Mouse (Mus musculus) hindbrain, embryonic 11.5 days (tissue): Measurements from ENCODE around the gene Pou2f2. TPM values are rescaled to one million over a fixed set of nuclear protein-coding genes. Genes with fewer than 3 reads are reported as not detected.
A peak's percentile ranks its signal among the peaks of the same experiment; 100 is the strongest.

Experiments used
- ATAC-seq: fragments of 200-750 bp; cut with Nextera tagmentation; 2 replicates; pipeline ENCODE4 v1.8.0; 2017; ENCODE audit warnings: mild to moderate bottlenecking, moderate TSS enrichment, moderate library complexity; ENCODE audit not compliant: low FRiP score
- DNase-seq: peaks from one replicate; pipeline ENCODE4 v3.0.0-alpha.2; 2015; ENCODE audit warnings: low spot score
- H3K27ac ChIP-seq: fragments of 300-500 bp; sonication (generic); 2 replicates; pipeline ENCODE4 v1.5.1; 2014; ENCODE audit warnings: mild to moderate bottlenecking, low read depth, low read length
- H3K27me3 ChIP-seq: fragments of 300-500 bp; sonication (generic); 2 replicates; pipeline ENCODE4 v1.6.1; 2014; ENCODE audit warnings: mild to moderate bottlenecking, low read length, moderate library complexity, mixed read lengths; ENCODE audit not compliant: control insufficient read depth, insufficient read depth
- H3K36me3 ChIP-seq: fragments of 300-500 bp; sonication (generic); 2 replicates; pipeline ENCODE4 v1.6.1; 2014; ENCODE audit warnings: mild to moderate bottlenecking, low read length, moderate library complexity, mixed read lengths; ENCODE audit not compliant: control insufficient read depth, insufficient read depth
- H3K4me1 ChIP-seq: fragments of 300-500 bp; sonication (generic); replicated peaks from 2 replicates; pipeline ENCODE4 v1.6.1; 2014; ENCODE audit warnings: low read length, mixed read lengths; ENCODE audit not compliant: control insufficient read depth, insufficient read depth
- H3K4me2 ChIP-seq: fragments of 300-500 bp; sonication (generic); replicated peaks from 2 replicates; pipeline ENCODE4 v1.6.1; 2014; ENCODE audit warnings: mild to moderate bottlenecking, low read depth, low read length
- H3K4me3 ChIP-seq: fragments of 300-500 bp; sonication (generic); 2 replicates; pipeline ENCODE4 v1.5.1; 2014; ENCODE audit warnings: low read depth, low read length
- H3K9ac ChIP-seq: fragments of 300-500 bp; sonication (generic); 2 replicates; pipeline ENCODE4 v1.6.1; 2014; ENCODE audit warnings: low read depth, low read length
- H3K9me3 ChIP-seq: fragments of 300-500 bp; sonication (generic); 2 replicates; pipeline ENCODE4 v1.6.1; 2016; ENCODE audit warnings: low read length; ENCODE audit not compliant: control insufficient read depth
- WGBS: fragments of 180-500 bp; shearing (Covaris S2); extraction: QIAGEN DNeasy Blood & Tissue Kit; methylation state at CpG from one replicate; pipeline ENCODE4 v1.1.7; 2014; 5-methylcytosine and 5-hydroxymethylcytosine counted together
- polyA plus RNA-seq: library from polyadenylated mRNA; unstranded; fragments of >200 nt; fragmentation: Nextera tagmentation; extraction: Ambion mirVana; gene quantifications from 2 replicates; pipeline ENCODE4 v1.2.1, GENCODE M21; 2014

The Pou2f2 gene
- polyA plus RNA-seq = 40.1 and 51.9 TPM in 2 replicates

- Histone ChIP-seq H3K27ac (peak within 1 kb of the TSS; percentile 82), H3K9ac (peak within 1 kb of the TSS; percentile 72), H3K36me3 (no peaks in the 10 kb centered on the region), H3K9me3 (no peaks in the 10 kb centered on the region), H3K4me3 (peak within 1 kb of the TSS; percentile 41), H3K4me1 (peaks cover 5% of the 10 kb centered on the region; the same call in 1 of the 2 replicates), H3K4me2 (peak within 1 kb of the TSS; percentile 58), H3K27me3 (peaks cover 22% of the 10 kb centered on the region)
- peak; percentile 90 for ATAC-seq
- WGBS = 0% methylated on average over 24 of the region's 56 CpGs
- DNase-seq = peak; percentile 93
Measured at GRCm38 (mm10) chr7:25179606-25180161, at the start of gene Pou2f2. TSS of gene Pou2f2 (minus strand) at chr7:25179726.

GRCm38 (mm10) chr7:25227523-25228300, 48.2 kb upstream of the Pou2f2 start:
- ATAC-seq (no peak), DNase-seq (no peak)
- Histone ChIP-seq H3K9me3 (no peaks in the 10 kb centered on the region), H3K4me2 (no peak overlapping the region), H3K9ac (no peak overlapping the region), H3K4me3 (no peak overlapping the region), H3K4me1 (no peaks in the 10 kb centered on the region), H3K27me3 (no peaks in the 10 kb centered on the region), H3K36me3 (peaks cover 22% of the 10 kb centered on the region), H3K27ac (no peak overlapping the region)
- WGBS = 80% methylated on average over 1 of the region's 1 CpGs

- ATAC-seq (no peak), DNase-seq (no peak)
- Histone ChIP-seq H3K4me2 (peak overlapping the region; percentile 98; the same call in 1 of the 2 replicates), H3K4me1 (peaks cover 11% of the 10 kb centered on the region), H3K9ac (peak overlapping the region; percentile 62; the same call in 1 of the 2 replicates), H3K36me3 (peaks cover 4% of the 10 kb centered on the region; the same call in 1 of the 2 replicates), H3K27ac (no peak overlapping the region), H3K4me3 (peak overlapping the region; percentile 65; the same call in 1 of the 2 replicates), H3K27me3 (no peaks in the 10 kb centered on the region), H3K9me3 (no peaks in the 10 kb centered on the region)
- WGBS = 90% methylated on average over 10 of the region's 10 CpGs
Measured at GRCm38 (mm10) chr7:25222275-25222967, 42.9 kb upstream of the Pou2f2 start.

- Histone ChIP-seq H3K9me3 (no peaks in the 10 kb centered on the region), H3K27ac (peak within 1 kb of the TSS; percentile 74; the same call in 1 of the 2 replicates), H3K36me3 (peaks cover 4% of the 10 kb centered on the region; the same call in 1 of the 2 replicates), H3K27me3 (no peaks in the 10 kb centered on the region), H3K4me1 (peaks cover 11% of the 10 kb centered on the region), H3K4me2 (peak within 1 kb of the TSS; percentile 98), H3K9ac (peak within 1 kb of the TSS; percentile 62), H3K4me3 (peak within 1 kb of the TSS; percentile 65)
- ATAC-seq (peak; percentile 95), DNase-seq (peak; percentile 99)
- WGBS = under 1% methylated on average over 45 of the region's 45 CpGs
Measured at GRCm38 (mm10) chr7:25221102-25221883, 41.8 kb upstream of the Pou2f2 start, which contains the start of gene Zfp526. TSS of gene Zfp526 (plus strand) at chr7:25221425.

- peaks cover 11% of the 10 kb centered on the region for H3K4me1 ChIP-seq
- 10% methylated on average over 20 of the region's 20 CpGs for WGBS
- peak within 1 kb of the TSS; percentile 74 for H3K9ac ChIP-seq
- no peaks in the 10 kb centered on the region for H3K27me3 ChIP-seq
- ATAC-seq (no peak), DNase-seq (peak; percentile 30)
- H3K27ac ChIP-seq = peak within 1 kb of the TSS; percentile 74; the same call in 1 of the 2 replicates
- H3K4me3 ChIP-seq = peak within 1 kb of the TSS; percentile 65
- peaks cover 4% of the 10 kb centered on the region; the same call in 1 of the 2 replicates for H3K36me3 ChIP-seq
- no peaks in the 10 kb centered on the region for H3K9me3 ChIP-seq
- H3K4me2 ChIP-seq = peak within 1 kb of the TSS; percentile 98
Measured at GRCm38 (mm10) chr7:25220457-25221101, 41.1 kb upstream of the Pou2f2 start, which contains the start of gene Dedd2. TSS of gene Dedd2 (minus strand) at chr7:25220615.

- H3K27me3 ChIP-seq = no peaks in the 10 kb centered on the region
- no peaks in the 10 kb centered on the region for H3K9me3 ChIP-seq
- H3K4me2 ChIP-seq = peak overlapping the region; percentile 98
- WGBS = 3% methylated on average over 31 of the region's 31 CpGs
- DNase-seq (peak; percentile 95), ATAC-seq (peak; percentile 72)
- H3K27ac ChIP-seq = no peak overlapping the region
- H3K4me1 ChIP-seq = peaks cover 11% of the 10 kb centered on the region
- H3K9ac ChIP-seq = peak overlapping the region; percentile 74
- H3K4me3 ChIP-seq = peak overlapping the region; percentile 65
- peaks cover 2% of the 10 kb centered on the region; the same call in 1 of the 2 replicates for H3K36me3 ChIP-seq
Measured at GRCm38 (mm10) chr7:25219756-25220456, 40.4 kb upstream of the Pou2f2 start.

- H3K9me3 ChIP-seq = no peaks in the 10 kb centered on the region
- H3K27ac ChIP-seq = no peak overlapping the region
- peak overlapping the region; percentile 98 for H3K4me2 ChIP-seq
- no peaks in the 10 kb centered on the region for H3K36me3 ChIP-seq
- H3K9ac ChIP-seq = peak overlapping the region; percentile 74
- WGBS = under 1% methylated on average over 16 of the region's 16 CpGs
- H3K27me3 ChIP-seq = no peaks in the 10 kb centered on the region
- peaks cover 11% of the 10 kb centered on the region for H3K4me1 ChIP-seq
- peak; percentile 50 for ATAC-seq
- peak overlapping the region; percentile 65 for H3K4me3 ChIP-seq
- DNase-seq = no peak
Measured at GRCm38 (mm10) chr7:25219416-25219750, 39.9 kb upstream of the Pou2f2 start.
